Mouse (Mus musculus): Measurements from ENCODE around the gene Zc3h12a.
A peak's percentile ranks its signal among the peaks of the same experiment; 100 is the strongest.

- TF ChIP-seq TCF12 (IDR thresholded peaks at IDR 0.05; ENCODE audit: low read depth, low read length) (peak; percentile 80), TAL1 (IDR thresholded peaks at IDR 0.05; ENCODE audit: low read length) (no peak), GATA1 (IDR thresholded peaks at IDR 0.05; ENCODE audit: low read depth, low read length) (no peak), CTCF (IDR thresholded peaks at IDR 0.05 in 2 of 3, conservative IDR thresholded peaks at IDR 0.05 in 1 of 3; ENCODE audit: control insufficient read depth in 1 of 3, insufficient read depth in 1 of 3, low read depth in 2 of 3, low read length in 3 of 3, poor library complexity in 1 of 3, severe bottlenecking in 1 of 3) (no peak), EP300 (IDR thresholded peaks at IDR 0.05; ENCODE audit: low read depth in 1 of 2, low read length in 2 of 2) (peak; percentile 33 to 54), POLR2A (IDR thresholded peaks at IDR 0.05; ENCODE audit: control insufficient read depth in 1 of 2, insufficient read depth in 1 of 2, low read depth in 1 of 2, low read length in 2 of 2, poor library complexity in 1 of 2) (no peak), UBTF (IDR thresholded peaks at IDR 0.05; ENCODE audit: borderline replicate concordance, insufficient read depth, low read depth, low read length) (0 out of 2 replicates have a peak, but pooled peaks have one; percentile 43), MAFK (IDR thresholded peaks at IDR 0.05; ENCODE audit: borderline replicate concordance, low read depth, low read length) (no peak), CHD2 (IDR thresholded peaks at IDR 0.05; ENCODE audit: low read length) (no peak), HCFC1 (IDR thresholded peaks at IDR 0.05; ENCODE audit: low read depth, low read length) (no peak), SIN3A (IDR thresholded peaks at IDR 0.05; ENCODE audit: low read length) (no peak), E2F4 (IDR thresholded peaks at IDR 0.05; ENCODE audit: borderline replicate concordance, low read depth, low read length) (no peak)
These were observed 9.7 kb downstream of the Zc3h12a start for GRCm38 (mm10) chr4:125117902-125118320.
